Mouse (Mus musculus) heart, adult 8-10 months (tissue): ENCODE results near the gene Atp13a1. TPM values are rescaled to one million over a fixed set of nuclear protein-coding genes. Genes with fewer than 3 reads are reported as not detected.

ENCODE experiments used
- DNase-seq: peaks from one replicate; pipeline ENCODE4 v3.0.0; 2022; ENCODE audit warnings: low spot score
- total RNA-seq, 4 experiments: library from RNA; stranded (reverse); gene quantifications; 2 replicates each; pipeline ENCODE4 v1.2.4; 2022

Atp13a1 gene
- total RNA-seq, 4 experiments from 2014 or later, result 12.5 to 13.6 (median 13.4) TPM

DNA sequence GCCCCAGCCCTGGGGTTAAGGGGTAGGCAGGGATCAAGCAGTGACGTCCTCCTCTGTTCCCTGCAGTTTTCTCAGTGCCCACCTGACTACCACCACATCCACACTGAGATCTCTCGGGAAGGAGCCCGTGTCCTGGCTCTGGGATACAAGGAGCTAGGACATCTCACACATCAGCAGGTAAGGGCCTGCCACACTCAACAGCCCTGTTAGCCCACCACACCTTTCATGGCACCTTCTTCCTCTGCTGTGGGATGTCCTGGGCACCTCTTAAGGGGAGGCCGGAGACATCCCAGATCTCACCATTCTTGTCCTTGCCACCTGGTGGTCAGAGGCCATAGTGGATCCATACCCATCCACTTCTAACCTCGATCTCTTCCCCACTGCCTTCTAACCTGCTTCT, 9.0 kb downstream of the Atp13a1 start:
- no peak for DNase-seq

GRCm38 (mm10) chr8:69801796-69802195, 10.8 kb downstream of the Atp13a1 start:
- DNase-seq, result no peak

- DNase-seq, result no peak
Measured at GRCm38 (mm10) chr8:69802216-69802615, 11.3 kb downstream of the Atp13a1 start.

DNA sequence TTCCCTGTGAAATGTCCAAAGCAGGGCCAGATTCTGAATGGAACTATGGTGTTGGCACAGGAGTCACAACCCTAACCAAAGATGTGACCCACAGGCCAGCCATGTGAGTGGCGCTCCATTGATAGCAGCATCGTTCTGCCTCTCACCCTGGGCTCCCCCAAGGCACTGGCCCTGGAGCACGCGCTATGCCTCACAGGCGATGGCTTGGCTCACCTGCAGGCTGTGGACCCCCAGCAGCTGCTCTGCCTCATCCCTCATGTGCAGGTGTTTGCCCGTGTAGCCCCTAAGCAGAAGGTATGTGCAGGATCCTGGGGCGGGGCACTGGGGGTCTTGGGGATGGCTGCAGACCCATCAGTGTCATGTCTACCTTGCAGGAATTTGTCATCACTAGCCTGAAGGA, 12.4 kb downstream of the Atp13a1 start:
- no peak for DNase-seq

- no peak for DNase-seq
Measured at GRCm38 (mm10) chr8:69804537-69804936, 13.6 kb downstream of the Atp13a1 start.

DNA sequence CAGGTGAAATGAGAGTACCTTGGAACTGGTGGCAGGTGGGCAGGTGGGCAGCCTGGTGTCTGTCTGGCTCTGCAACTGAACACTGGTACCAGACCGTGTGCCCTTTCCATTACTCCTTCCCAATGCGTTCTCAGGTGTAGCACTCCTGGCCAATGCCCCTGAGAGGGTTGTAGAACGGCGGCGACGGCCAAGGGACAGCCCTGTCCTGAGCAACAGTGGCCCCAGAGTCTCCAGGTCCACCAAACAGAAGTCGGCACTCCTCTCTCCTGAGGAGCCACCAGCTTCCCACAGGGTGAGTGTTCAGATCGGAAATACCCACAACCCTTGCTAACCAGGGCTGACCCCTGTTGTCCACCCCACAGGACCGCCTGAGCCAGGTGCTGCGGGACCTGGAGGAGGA, 14.1 kb downstream of the Atp13a1 start:
- DNase-seq, result no peak

GRCm38 (mm10) chr8:69805491-69805890, 14.5 kb downstream of the Atp13a1 start:
- no peak for DNase-seq

- DNase-seq, result no peak
Measured at GRCm38 (mm10) chr8:69807236-69807635, 16.3 kb downstream of the Atp13a1 start.

DNA sequence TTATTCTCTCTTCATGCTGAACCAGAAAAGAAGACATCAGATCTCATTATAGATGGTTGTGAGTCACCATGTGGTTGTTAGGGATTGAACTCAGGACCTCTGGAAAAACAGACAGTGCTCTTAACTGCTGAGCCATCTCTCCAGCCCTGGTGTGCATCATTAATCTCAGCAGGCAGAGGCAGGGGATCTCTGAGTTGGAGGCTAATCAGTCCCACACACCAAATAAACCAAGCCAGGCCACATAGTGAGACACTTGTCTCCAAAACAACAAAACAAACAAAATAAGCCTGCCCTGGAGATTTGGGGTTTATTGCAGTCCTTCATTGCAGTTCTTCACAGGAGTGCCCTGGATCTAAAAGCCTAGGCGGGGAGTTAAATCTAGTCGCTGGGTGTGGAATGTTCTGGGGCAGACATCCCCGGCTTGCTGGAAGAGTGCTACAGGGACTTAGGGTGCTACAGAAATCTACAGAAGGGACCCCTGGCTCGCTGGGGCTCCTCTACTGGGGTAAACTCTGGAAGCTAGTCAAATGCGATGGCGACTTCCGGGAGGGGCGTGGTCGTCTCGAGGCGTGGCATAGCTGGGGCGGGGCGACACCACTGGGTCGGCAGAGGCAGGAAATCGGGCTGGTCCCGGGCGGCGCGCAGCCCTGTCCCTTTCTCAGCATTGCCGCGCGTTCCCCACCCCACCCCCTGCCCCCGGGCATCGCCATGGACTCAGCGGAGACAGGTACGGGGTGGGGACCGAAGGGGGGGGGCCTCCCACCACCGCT, 17.3 kb downstream of the Atp13a1 start, which contains the start of gene Gmip:
TSS of gene Gmip (plus strand) at position 586 of the 770 bp plus-strand sequence.
- peak; percentile 81 for DNase-seq

- peak; percentile 16 for DNase-seq
Measured at GRCm38 (mm10) chr8:69808864-69809403, 18.0 kb downstream of the Atp13a1 start.

- DNase-seq, result no peak
Measured at GRCm38 (mm10) chr8:69809820-69810219, 18.9 kb downstream of the Atp13a1 start.

DNA sequence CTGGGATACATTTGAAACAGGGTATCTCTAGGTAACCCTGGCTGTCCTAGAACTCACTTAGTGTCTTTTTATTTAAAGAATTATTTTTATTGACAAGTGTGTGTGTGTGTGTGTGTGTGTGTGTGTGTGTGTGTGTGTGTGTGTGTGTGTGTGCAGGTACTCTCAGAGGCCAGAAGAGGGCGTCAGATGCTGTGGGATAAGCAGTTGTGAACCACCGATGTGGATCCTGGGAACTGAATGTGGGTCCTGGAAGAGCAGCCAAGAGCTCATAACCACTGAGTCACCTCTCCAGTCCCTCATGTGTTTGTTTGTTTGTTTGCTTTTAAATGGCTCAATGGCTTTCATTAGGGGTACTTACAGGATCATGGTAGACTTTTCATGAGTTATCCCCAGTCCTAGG, 23.9 kb downstream of the Atp13a1 start:
- no peak for DNase-seq

DNA sequence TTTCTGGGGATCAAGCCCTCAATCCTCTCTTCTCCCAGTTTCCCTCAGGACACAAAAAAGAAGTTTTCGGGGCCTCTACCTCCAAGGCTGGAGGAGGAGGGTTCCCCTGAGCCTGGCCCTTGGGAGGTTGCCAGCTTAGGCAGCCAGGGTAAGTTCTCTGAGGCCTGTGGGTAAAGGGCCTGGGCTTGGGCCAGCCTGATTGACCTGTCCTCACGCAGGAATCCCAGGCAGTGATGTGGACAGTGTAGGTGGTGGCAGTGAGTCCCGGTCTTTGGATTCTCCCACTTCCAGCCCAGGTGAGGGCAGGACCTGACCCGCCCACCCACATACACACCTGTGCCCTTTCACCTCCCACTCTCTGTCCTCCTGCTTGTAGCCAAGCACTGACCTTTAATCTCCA, 24.4 kb downstream of the Atp13a1 start:
- no peak for DNase-seq

DNA sequence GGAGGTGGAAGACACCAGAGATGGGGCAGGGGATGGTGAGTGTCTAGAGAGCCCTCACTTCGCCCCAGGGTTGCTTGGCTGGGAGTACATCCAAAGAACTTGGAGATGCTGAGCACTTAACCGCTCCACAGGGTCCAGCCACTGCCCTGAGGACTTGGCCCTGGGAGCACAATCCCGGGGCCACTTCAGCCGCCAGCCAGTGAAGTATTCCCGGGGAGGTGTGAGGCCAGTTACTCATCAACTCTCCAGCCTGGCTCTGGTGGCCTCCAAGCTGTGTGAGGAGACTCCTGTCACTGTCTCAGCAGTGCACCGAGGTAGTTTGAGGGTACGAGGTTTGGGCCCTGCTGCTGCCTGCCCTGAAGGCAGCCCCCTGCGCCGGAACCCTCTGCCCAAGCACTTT, 29.5 kb downstream of the Atp13a1 start:
- DNase-seq, result no peak

GRCm38 (mm10) chr8:69821971-69822385, 31.0 kb downstream of the Atp13a1 start:
- DNase-seq, result no peak

DNA sequence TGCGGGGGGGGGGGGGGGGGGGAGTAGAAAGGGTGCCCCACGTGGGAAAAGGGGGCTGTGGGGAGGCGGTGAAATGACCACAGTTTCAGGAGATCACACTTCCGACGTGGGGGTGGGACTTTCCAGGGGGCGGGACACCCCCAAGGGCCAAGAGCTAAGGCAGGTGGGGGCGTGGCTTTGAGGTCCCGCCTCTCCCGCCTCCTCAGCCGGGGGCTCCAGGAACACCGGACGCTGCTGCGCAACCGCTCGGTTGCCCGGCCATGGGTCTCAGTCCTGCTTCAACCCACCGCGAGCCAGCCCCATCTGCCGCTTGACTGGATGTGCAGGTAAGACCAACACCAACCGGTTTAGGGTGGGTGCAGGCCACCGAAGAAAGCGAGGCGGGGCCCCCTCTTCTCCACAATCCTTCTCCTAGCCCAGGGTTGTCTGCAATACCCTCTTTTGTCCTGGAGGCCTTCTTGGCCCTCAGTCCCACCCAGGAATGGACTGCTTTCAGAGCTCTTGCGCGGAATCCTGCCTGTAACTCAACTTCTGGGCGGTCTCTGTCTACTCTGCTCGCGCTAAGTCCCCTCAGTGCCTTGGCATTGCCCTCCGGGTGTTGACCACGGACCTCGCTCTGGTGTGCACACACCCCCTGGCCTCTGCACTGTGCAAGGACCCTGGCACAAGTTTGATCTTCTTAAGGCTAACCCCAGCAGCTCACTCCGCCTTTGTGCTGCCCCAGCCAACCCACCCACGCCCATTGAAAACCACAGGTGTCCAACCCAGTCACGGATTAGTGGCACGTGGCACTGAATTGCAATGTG, 31.6 kb downstream of the Atp13a1 start, which contains the start of gene Lpar2:
TSS of gene Lpar2 (plus strand) at position 44 of the 806 bp plus-strand sequence.
- DNase-seq, result no peak

- no peak for DNase-seq
Measured at GRCm38 (mm10) chr8:69826371-69826770, 35.4 kb downstream of the Atp13a1 start.

- DNase-seq, result peak; percentile 74
Measured at GRCm38 (mm10) chr8:69832298-69832853, 41.4 kb downstream of the Atp13a1 start, which contains the start of gene Pbx4. Pbx4 (plus strand) TSS chr8:69832491.

- DNase-seq, result no peak
Measured at GRCm38 (mm10) chr8:69837057-69837682, 46.2 kb downstream of the Atp13a1 start.

DNA sequence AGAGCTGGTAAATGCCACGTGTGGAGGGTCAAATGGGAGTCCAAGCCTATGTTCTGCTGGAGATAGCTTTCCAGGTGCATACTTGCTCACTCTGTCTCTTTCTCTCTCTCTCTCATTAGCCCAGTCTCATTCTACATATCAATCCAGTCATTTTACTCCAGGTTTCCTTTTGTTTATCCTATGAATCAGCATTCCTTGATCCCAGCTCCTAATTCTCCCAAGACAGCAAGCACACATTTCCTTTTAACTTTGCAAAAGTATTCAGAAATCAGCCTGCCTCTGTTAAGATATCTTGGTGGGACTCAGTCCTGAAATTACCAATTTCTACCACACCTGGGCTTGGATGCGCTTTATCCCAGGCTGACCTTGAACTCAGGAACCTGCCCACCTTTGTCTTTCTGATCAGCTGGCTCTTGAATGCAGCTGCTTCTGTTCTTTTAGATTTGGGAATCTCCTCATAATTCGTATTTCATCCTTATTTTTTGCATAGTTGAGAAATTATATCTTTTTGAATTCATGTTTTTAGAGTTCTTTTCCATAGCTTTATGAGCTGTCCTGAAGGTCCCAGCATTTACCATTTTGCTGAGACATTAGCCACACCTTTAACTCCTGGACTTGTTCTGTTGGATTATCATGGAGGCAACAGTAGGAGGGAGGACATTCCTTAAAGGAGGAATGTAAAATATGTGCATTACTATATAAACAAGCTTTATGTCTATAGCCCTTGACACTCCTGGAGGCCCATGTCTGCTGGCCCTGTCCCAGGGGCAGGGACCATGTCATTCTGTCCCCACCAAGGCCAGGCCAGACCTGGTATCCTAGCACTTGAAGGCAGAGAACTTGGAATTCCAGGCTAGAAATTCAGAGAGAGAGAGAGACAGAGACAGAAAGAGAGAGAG, 56.5 kb downstream of the Atp13a1 start:
- no peak for DNase-seq
